Mouse (Mus musculus) skeletal muscle tissue, adult 2 months (tissue): ENCODE results near the gene Fitm1.

Experiments used
- DNase-seq: peaks from one replicate; pipeline ENCODE4 v3.0.0-alpha.2; 2012; ENCODE audit warnings: low read depth, low spot score

The Fitm1 gene

GRCm38 (mm10) chr14:55596036-55596690 is 20.7 kb downstream of the Fitm1 start:
- DNase-seq = no peak

- DNase-seq = no peak
Measured at GRCm38 (mm10) chr14:55598521-55599390, 23.3 kb downstream of the Fitm1 start.

GRCm38 (mm10) chr14:55603271-55603632 is 27.8 kb downstream of the Fitm1 start, which contains the start of gene Irf9:
Gene Irf9, plus strand, starts transcription at chr14:55603571.
- DNase-seq = no peak

GRCm38 (mm10) chr14:55603633-55604576 is 28.5 kb downstream of the Fitm1 start:
- DNase-seq = peak; percentile 92

- DNase-seq = no peak
Measured at GRCm38 (mm10) chr14:55604823-55605222, 29.4 kb downstream of the Fitm1 start.

- no peak for DNase-seq
Measured at GRCm38 (mm10) chr14:55605743-55606459, 30.5 kb downstream of the Fitm1 start.

GRCm38 (mm10) chr14:55608339-55608738 is 32.9 kb downstream of the Fitm1 start:
- DNase-seq = no peak

- DNase-seq = no peak
Measured at GRCm38 (mm10) chr14:55613346-55613745, 37.9 kb downstream of the Fitm1 start.

- DNase-seq = no peak
Measured at GRCm38 (mm10) chr14:55614565-55615178, 39.3 kb downstream of the Fitm1 start.

- DNase-seq = no peak
Measured at GRCm38 (mm10) chr14:55615876-55616275, 40.5 kb downstream of the Fitm1 start.

GRCm38 (mm10) chr14:55616844-55617243 is 41.4 kb downstream of the Fitm1 start:
- DNase-seq = no peak

GRCm38 (mm10) chr14:55617822-55618221 is 42.4 kb downstream of the Fitm1 start, which contains the start of gene Rec8:
Gene Rec8, plus strand, starts transcription at chr14:55618037.
- DNase-seq = no peak

- no peak for DNase-seq
Measured at GRCm38 (mm10) chr14:55618486-55619195, 43.2 kb downstream of the Fitm1 start.
